Mouse (Mus musculus) embryonic facial prominence, embryonic 11.5 days (tissue): ENCODE measurements around the gene Olfr605. TPM values are rescaled to one million over a fixed set of nuclear protein-coding genes. Genes with fewer than 3 reads are reported as not detected.
"Not testable (repeated sequence)": the region's sequence is repeated elsewhere in the genome, so short reads cannot be mapped to it uniquely, and the experiment has no call there.

Experiments used
- ATAC-seq: fragments of 200-750 bp; cut with Nextera tagmentation; replicated peaks from 2 replicates; pipeline ENCODE4 v1.8.0; 2017; ENCODE audit warnings: low read depth; ENCODE audit not compliant: insufficient number of reproducible peaks, low FRiP score, low TSS enrichment
- DNase-seq: peaks from one replicate; pipeline ENCODE4 v3.0.0-alpha.2; 2015; ENCODE audit warnings: low spot score
- H3K27ac ChIP-seq: fragments of 300-500 bp; sonication (generic); replicated peaks from 2 replicates; pipeline ENCODE4 v1.5.1; 2014; ENCODE audit warnings: mild to moderate bottlenecking, low read depth, low read length, control low read depth
- H3K27me3 ChIP-seq: fragments of 300-500 bp; sonication (generic); 2 replicates; pipeline ENCODE4 v1.6.1; 2014; ENCODE audit warnings: mild to moderate bottlenecking, low read length, moderate library complexity, mixed read lengths; ENCODE audit not compliant: control insufficient read depth, insufficient read depth
- H3K36me3 ChIP-seq: fragments of 300-500 bp; sonication (generic); replicated peaks from 2 replicates; pipeline ENCODE4 v1.6.1; 2014; ENCODE audit warnings: low read depth, mild to moderate bottlenecking, low read length, moderate library complexity, mixed read lengths; ENCODE audit not compliant: control insufficient read depth, insufficient read depth
- H3K4me1 ChIP-seq: fragments of 300-500 bp; sonication (generic); 2 replicates; pipeline ENCODE4 v1.6.1; 2014; ENCODE audit warnings: low read length, mixed read lengths; ENCODE audit not compliant: control insufficient read depth, insufficient read depth
- H3K4me2 ChIP-seq: fragments of 300-500 bp; sonication (generic); 2 replicates; pipeline ENCODE4 v1.6.1; 2014; ENCODE audit warnings: low read depth, mild to moderate bottlenecking, control low read depth, low read length, moderate library complexity
- H3K4me3 ChIP-seq: fragments of 300-500 bp; sonication (generic); 2 replicates; pipeline ENCODE4 v1.5.1; 2014; ENCODE audit warnings: low read depth, low read length, control low read depth
- H3K9ac ChIP-seq: fragments of 300-500 bp; sonication (generic); replicated peaks from 2 replicates; pipeline ENCODE4 v1.6.1; 2014; ENCODE audit warnings: mild to moderate bottlenecking, control low read depth, low read length
- H3K9me3 ChIP-seq: fragments of 300-500 bp; sonication (generic); replicated peaks from 2 replicates; pipeline ENCODE4 v1.6.1; 2016; ENCODE audit warnings: mild to moderate bottlenecking, low read length, inconsistent platforms, mixed read lengths; ENCODE audit not compliant: control insufficient read depth
- WGBS: fragments of 180-500 bp; shearing (Covaris S2); extraction: QIAGEN DNeasy Blood & Tissue Kit; methylation state at CpG from one replicate; pipeline ENCODE4 v1.1.7; 2014; 5-methylcytosine and 5-hydroxymethylcytosine counted together
- polyA plus RNA-seq: library from polyadenylated mRNA; unstranded; fragments of >200 nt; fragmentation: Nextera tagmentation; extraction: Ambion mirVana; gene quantifications from 2 replicates; pipeline ENCODE4 v1.2.1, GENCODE M21; 2014

Gene Olfr605
- polyA plus RNA-seq, result not detected in 2 replicates

- H3K4me2 ChIP-seq, result no peak within 1 kb of the TSS
- H3K4me3 ChIP-seq, result no peak within 1 kb of the TSS
- 94% methylated on average over 1 of the region's 1 CpGs for WGBS
- no peaks in the 10 kb centered on the region for H3K9me3 ChIP-seq
- H3K36me3 ChIP-seq, result no peaks in the 10 kb centered on the region
- DNase-seq (no peak), ATAC-seq (no peak)
- H3K4me1 ChIP-seq, result no peaks in the 10 kb centered on the region
- no peaks in the 10 kb centered on the region for H3K27me3 ChIP-seq
- H3K27ac ChIP-seq, result no peak within 1 kb of the TSS
- H3K9ac ChIP-seq, result no peak within 1 kb of the TSS
These were observed at the start of gene Olfr605 for GRCm38 (mm10) chr7:103445339-103445738. Gene Olfr605, minus strand, starts transcription at chr7:103445439.

GRCm38 (mm10) chr7:103477106-103477505, 31.9 kb upstream of the Olfr605 start:
- H3K27me3 ChIP-seq, H3K9ac ChIP-seq, H3K27ac ChIP-seq, H3K4me3 ChIP-seq, H3K36me3 ChIP-seq, H3K4me1 ChIP-seq, DNase-seq, H3K4me2 ChIP-seq, H3K9me3 ChIP-seq, ATAC-seq: not testable (repeated sequence)
- 87% methylated on average over 9 of the region's 9 CpGs for WGBS

- no peak within 1 kb of the TSS for H3K4me2 ChIP-seq
- H3K4me1 ChIP-seq, result no peaks in the 10 kb centered on the region
- H3K9ac ChIP-seq, result no peak within 1 kb of the TSS
- H3K27ac ChIP-seq, result no peak within 1 kb of the TSS
- no peak for ATAC-seq
- H3K4me3 ChIP-seq, result no peak within 1 kb of the TSS
- DNase-seq, result no peak
- H3K27me3 ChIP-seq, result no peaks in the 10 kb centered on the region
- no peaks in the 10 kb centered on the region for H3K9me3 ChIP-seq
- no peaks in the 10 kb centered on the region for H3K36me3 ChIP-seq
These were observed 24.3 kb upstream of the Olfr605 start, which contains the start of gene Olfr608 for GRCm38 (mm10) chr7:103469577-103469976. Gene Olfr608, plus strand, starts transcription at chr7:103469877.

- no peaks in the 10 kb centered on the region for H3K4me1 ChIP-seq
- no peak overlapping the region for H3K4me2 ChIP-seq
- H3K36me3 ChIP-seq, result no peaks in the 10 kb centered on the region
- H3K4me3 ChIP-seq, result no peak overlapping the region
- ATAC-seq, result no peak
- no peak for DNase-seq
- no peaks in the 10 kb centered on the region for H3K27me3 ChIP-seq
- no peak overlapping the region for H3K9ac ChIP-seq
- H3K9me3 ChIP-seq, result no peaks in the 10 kb centered on the region
- no peak overlapping the region for H3K27ac ChIP-seq
- WGBS, result 86% methylated on average over 5 of the region's 5 CpGs
These were observed 15.4 kb upstream of the Olfr605 start for GRCm38 (mm10) chr7:103460590-103460989.

- H3K27me3 ChIP-seq, result no peaks in the 10 kb centered on the region
- no peak within 1 kb of the TSS for H3K9ac ChIP-seq
- DNase-seq (no peak), ATAC-seq (no peak)
- no peaks in the 10 kb centered on the region for H3K4me1 ChIP-seq
- no peak within 1 kb of the TSS for H3K27ac ChIP-seq
- H3K36me3 ChIP-seq, result no peaks in the 10 kb centered on the region
- H3K4me2 ChIP-seq, result no peak within 1 kb of the TSS
- 90% methylated on average over 2 of the region's 2 CpGs for WGBS
- no peaks in the 10 kb centered on the region for H3K9me3 ChIP-seq
- no peak within 1 kb of the TSS for H3K4me3 ChIP-seq
These were observed 3.5 kb upstream of the Olfr605 start, which contains the start of gene Olfr606 for GRCm38 (mm10) chr7:103448746-103449145. Gene Olfr606, plus strand, starts transcription at chr7:103449046.

- not testable (repeated sequence) for H3K9ac ChIP-seq, H3K36me3 ChIP-seq, H3K4me3 ChIP-seq, H3K27ac ChIP-seq, H3K27me3 ChIP-seq, ATAC-seq, H3K4me2 ChIP-seq, H3K9me3 ChIP-seq, H3K4me1 ChIP-seq, DNase-seq
- WGBS, result 57% methylated on average over 1 of the region's 1 CpGs
These were observed 30.5 kb downstream of the Olfr605 start, which contains the start of gene Usp17lc for GRCm38 (mm10) chr7:103414772-103415171. Gene Usp17lc, plus strand, starts transcription at chr7:103415072.

GRCm38 (mm10) chr7:103406521-103407055, 38.7 kb downstream of the Olfr605 start:
- not testable (repeated sequence) for H3K27me3 ChIP-seq, H3K36me3 ChIP-seq, DNase-seq, ATAC-seq, H3K4me3 ChIP-seq, H3K4me1 ChIP-seq, H3K27ac ChIP-seq, H3K4me2 ChIP-seq, H3K9ac ChIP-seq, H3K9me3 ChIP-seq
- WGBS, result 70% methylated on average over 3 of the region's 3 CpGs

- no peak for DNase-seq
These were observed 46.3 kb downstream of the Olfr605 start for GRCm38 (mm10) chr7:103398981-103399380.

More at GRCm38 (mm10) chr7:103398981-103399380, 46.3 kb downstream of the Olfr605 start:
- Histone ChIP-seq H3K27me3 (no peaks in the 10 kb centered on the region), H3K4me1 (no peaks in the 10 kb centered on the region), H3K9ac (no peak overlapping the region), H3K4me3 (no peak overlapping the region), H3K27ac (no peak overlapping the region), H3K36me3 (no peaks in the 10 kb centered on the region), H3K9me3 (no peaks in the 10 kb centered on the region), H3K4me2 (no peak overlapping the region)
- 9% methylated on average over 1 of the region's 1 CpGs for WGBS
- ATAC-seq, result no peak
